ENCODE assay signal across 13 mouse cellular contexts in genomic region chr14:71047096-71047495, GRCm38 (mm10).
A peak's percentile ranks its signal among the peaks of the same experiment; 100 is the strongest.
DNase-seq lines count a peak whose midpoint lies in the region; TF ChIP-seq lines count a peak whose summit lies in the region.
"Had no signal": no experiment of that assay in that cellular context is flagged by ENCODE, and none has a peak within 500 bp of the region (broad histone marks: within the 10 kb centered on the region; RNA-seq: fewer than 3 reads in every experiment).

No protein-coding gene starts in this region.

- TF ChIP-seq CTCF in brain, embryonic 14.5 days (IDR thresholded peaks at IDR 0.05; ENCODE audit: borderline replicate concordance, extremely low read depth, insufficient read depth, insufficient read length), result no peak

- intact Hi-C loops in left cerebral cortex, postnatal 10 days (cut with DNase I), result no loop called here

- DNase-seq in cerebellum, adult 11 months, result peak; percentile 1
- DNase-seq in cerebellum, adult 18-20 months, result no peak
- DNase-seq in left cerebral cortex, adult 11 months (ENCODE audit: low spot score), result peak; percentile 39
- DNase-seq in left cerebral cortex, postnatal 10 days (ENCODE audit: extremely low spot score in 1 of 2, low spot score in 2 of 2), result no peak
- peak; percentile 28 for DNase-seq in brain, embryonic 14.5 days (ENCODE audit: low read depth)
- peak; percentile 52 for DNase-seq in mesoderm, embryonic 11.5 days (ENCODE audit: low read depth, low spot score)
- no peak for DNase-seq in ovary, postnatal 36 days (ENCODE audit: low spot score)
- no peak for DNase-seq in thymus, postnatal 14 days
- DNase-seq: adrenal gland, postnatal 25 days; cerebellum, postnatal 36 days; heart, postnatal 4 days; kidney, adult 8-10 months; thymus, adult 2 months had no signal

- TF ChIP-seq POLR2A in brain, embryonic 14.5 days (IDR thresholded peaks at IDR 0.05; ENCODE audit: borderline replicate concordance, extremely low read depth, insufficient read depth, insufficient read length, poor library complexity, severe bottlenecking), result no peak

Comparison
In these comparisons a context has a peak if more than half of its experiments do, and no peak if none do; other contexts are left out.
1. DNase-seq: peak in cerebellum, adult 11 months (single experiment), left cerebral cortex, adult 11 months (single experiment), brain, embryonic 14.5 days (single experiment) and mesoderm, embryonic 11.5 days (single experiment); none in cerebellum, adult 18-20 months (0 of 2), left cerebral cortex, postnatal 10 days (0 of 2), ovary, postnatal 36 days (single experiment) and thymus, postnatal 14 days (single experiment).